Mouse (Mus musculus) retina, embryonic 14.5 days (tissue): ENCODE results near the gene Nlk.

Source experiments
- DNase-seq: peaks from one replicate; pipeline ENCODE4 v3.0.0-alpha.2; 2015; ENCODE audit warnings: low spot score

Nlk gene

GRCm38 (mm10) chr11:78696777-78697752 lies at the start of gene Nlk:
Nlk (minus strand) TSS chr11:78697373.
- DNase-seq: peak; percentile 100

- no peak for DNase-seq
These were observed 49.1 kb upstream of the Nlk start for GRCm38 (mm10) chr11:78746264-78746663.

DNA sequence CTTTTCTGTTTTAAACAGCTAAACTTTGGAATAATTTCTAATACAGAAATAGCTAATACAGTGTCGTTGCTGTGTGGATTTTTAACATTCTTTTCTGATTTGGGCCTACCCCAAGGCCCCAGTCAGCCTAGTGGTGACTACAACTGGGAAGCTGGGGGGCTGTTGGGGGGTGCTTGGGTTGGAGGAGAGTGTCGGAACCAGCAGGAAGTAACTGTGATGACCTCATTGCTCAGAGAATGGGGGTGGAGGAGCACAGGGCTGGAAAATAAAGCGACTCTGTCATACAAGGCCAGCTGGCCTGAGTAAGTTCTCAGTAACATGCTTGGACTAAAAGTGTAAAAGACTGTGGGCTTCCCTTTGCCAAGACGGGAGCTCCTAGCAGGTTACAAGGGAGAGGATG lies 48.3 kb upstream of the Nlk start:
- DNase-seq: no peak

DNA sequence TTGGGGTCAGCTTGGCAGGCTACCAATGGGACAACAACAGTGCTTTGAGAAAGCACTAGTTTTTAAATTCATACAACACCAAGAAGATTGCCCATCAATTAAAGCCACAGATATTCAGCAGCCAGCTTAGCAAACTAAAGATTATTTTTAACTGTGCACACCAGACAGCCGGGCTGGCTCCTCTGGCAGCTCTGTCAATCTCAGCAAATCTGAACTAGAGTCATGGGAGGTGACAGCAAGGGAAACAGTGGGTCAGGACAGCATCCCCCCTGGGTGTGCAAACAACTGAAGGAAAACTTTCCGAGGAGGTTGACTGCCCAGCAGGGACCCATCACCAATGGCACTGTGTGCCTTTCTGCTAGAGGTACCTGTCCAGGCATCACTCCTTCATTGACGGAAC lies 45.3 kb upstream of the Nlk start:
- no peak for DNase-seq

- no peak for DNase-seq
These were observed 44.8 kb upstream of the Nlk start for GRCm38 (mm10) chr11:78741958-78742357.

DNA sequence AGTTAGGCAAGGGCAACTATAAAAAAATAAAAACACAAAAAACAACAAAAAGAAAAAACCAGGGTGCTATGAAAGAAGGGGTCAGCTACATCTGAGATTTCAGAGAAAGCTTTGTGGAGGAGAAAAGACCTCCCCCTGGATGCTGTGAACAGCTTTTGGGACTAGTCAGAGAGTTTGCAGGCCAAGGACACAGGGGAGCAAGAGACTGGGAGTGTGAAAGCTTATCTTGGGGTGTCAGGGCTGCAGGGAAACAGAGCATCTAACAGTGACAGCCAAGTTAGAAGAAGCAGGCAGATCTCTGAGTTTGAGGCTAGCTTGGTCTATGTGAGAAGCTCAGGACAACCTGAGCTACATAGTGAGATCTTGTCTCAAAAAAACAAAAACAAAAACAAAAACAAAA lies 42.2 kb upstream of the Nlk start:
- DNase-seq: no peak

DNA sequence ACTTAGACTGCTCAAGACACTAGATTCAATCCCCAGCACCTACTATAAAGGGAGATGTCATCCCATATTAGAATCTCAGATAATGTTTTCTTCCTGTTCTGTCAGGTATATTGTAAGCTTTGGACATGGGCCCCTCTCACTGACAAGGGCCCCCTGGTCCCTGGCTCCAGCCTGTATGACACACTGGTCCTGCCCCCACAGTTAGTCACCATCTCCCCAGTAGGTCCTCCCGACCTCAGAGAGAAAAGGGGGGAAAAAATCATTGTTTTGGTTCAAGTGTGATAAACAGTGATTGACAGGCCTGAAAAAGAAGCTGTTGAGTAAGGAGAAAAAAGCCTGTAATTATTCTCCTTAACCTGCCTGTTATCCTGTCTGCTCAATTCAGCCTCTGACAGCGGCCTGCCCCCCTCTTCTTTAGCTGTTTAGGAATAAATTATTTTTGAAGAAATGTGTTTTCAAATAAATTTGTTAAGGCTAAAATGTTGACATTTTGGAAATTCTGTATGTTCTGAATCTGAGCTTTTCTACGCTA lies 39.8 kb upstream of the Nlk start:
- no peak for DNase-seq

- no peak for DNase-seq
These were observed 38.0 kb upstream of the Nlk start for GRCm38 (mm10) chr11:78735168-78735567.

DNA sequence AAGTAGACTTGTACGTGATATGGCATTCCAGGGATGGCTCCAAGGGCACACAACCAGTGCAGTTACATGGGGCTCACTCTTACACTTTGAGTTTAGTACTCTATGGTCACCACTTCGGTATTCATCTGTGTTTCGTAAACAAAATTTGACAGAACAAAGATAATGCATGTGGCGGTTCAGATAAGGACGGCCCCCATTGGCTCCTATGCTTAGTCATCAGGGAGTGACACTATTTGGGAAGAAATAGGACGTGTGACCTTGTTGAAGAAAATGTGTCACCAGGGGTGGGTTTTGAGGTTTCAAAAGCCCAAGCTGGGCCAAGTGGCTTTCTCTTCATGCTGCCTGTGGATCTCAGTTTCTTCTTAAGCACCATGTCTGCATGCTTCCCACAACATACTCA lies 35.4 kb upstream of the Nlk start:
- DNase-seq: no peak

DNA sequence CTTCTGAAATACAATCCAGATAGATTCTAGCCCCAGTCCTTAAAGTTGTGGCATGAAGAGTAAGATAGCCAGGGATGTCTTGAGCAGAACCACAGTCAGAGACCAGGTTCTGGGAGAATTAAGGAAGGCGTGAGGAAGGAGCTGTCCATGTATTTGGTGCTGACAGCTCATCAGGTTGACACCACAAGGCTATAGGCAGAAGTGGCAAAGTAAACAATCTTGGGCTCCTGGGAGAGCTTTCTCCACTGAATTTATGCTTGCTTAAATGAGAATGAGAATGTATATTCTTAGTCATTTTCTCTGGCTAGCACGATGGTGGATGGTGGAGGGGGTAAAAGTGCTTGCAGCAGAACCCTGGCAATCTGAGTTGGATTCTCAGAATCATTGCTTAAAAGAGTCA lies 33.7 kb upstream of the Nlk start:
- peak; percentile 15 for DNase-seq

GRCm38 (mm10) chr11:78728041-78728440 lies 30.9 kb upstream of the Nlk start:
- DNase-seq: no peak

- no peak for DNase-seq
These were observed 29.2 kb upstream of the Nlk start for GRCm38 (mm10) chr11:78726366-78726765.

DNA sequence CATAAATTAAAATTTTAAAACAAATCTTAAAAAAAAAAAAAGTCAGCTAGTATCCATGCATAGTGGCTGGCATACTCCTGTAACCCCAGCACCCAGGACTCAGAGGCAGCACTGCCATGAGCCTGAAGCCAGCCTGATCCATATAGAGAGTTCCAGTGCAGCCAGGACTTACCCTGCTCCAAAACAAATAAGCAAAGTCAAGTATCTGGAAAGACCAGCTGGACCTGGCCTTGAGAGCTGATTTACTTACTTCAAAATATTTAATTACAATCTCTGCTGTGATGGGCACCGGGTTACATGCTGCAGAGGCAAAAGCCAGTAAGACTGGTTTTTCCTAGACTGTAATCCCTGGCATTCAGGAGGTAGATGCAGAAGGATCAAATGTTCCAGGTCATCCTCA lies 27.6 kb upstream of the Nlk start:
- no peak for DNase-seq

DNA sequence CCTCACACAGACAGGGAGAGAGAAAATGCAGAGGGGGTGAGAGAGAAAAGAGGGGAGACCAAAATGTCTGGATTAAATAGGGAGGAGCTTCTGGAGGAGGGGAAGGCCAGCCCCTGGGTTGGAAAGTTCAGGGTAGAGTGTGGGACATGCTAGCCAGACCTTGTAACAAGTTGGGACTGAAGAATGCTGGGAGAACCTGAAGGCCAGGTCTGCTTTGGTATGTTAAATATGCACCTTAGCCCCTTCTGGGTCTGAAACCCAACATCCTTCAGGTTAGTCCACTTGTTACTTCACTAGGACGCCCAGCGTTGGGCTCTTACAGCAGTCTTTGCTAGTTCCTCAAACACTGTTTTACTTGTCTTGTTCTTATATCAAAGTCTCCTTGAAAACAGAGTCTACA lies 24.2 kb upstream of the Nlk start:
- no peak for DNase-seq

DNA sequence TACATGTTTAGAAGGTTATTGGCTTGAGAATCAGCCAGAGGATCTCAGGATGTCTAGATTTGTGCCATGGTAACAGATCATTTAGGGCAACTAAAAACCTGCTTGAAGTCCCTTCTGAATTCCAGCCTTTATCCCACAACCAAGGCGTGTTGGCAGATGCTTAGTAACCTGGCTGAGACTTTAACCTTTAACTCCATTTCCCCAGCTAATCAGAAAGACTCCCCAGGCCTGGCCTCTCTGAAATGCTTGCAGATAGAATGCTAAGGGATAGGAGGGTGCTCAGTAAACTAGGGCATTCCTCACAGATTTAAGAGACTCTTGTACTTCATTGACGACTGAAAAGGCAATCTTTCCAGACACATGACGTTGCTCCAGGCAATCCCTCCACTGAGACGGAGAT lies 20.5 kb upstream of the Nlk start:
- DNase-seq: no peak

- DNase-seq: no peak
These were observed 11.5 kb upstream of the Nlk start for GRCm38 (mm10) chr11:78708642-78709041.

DNA sequence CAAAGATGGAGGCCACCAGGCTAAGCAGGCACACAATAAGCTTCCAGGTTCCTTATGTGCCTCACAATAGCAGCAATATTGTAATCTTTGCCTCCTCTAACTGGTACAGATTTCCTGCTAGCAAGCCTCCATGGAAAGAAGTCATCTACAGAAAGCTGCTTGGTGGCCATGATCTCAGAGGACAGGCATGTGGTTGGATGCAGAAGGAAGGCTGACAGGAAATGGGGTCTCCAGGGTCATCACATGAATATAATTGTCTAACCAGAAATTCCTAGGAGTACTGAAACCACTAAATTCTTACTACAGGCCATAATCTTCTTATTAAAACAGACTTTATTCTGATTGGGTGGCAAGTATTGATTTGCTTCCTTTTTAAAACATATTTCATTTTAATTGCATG lies 8.9 kb upstream of the Nlk start:
- no peak for DNase-seq

DNA sequence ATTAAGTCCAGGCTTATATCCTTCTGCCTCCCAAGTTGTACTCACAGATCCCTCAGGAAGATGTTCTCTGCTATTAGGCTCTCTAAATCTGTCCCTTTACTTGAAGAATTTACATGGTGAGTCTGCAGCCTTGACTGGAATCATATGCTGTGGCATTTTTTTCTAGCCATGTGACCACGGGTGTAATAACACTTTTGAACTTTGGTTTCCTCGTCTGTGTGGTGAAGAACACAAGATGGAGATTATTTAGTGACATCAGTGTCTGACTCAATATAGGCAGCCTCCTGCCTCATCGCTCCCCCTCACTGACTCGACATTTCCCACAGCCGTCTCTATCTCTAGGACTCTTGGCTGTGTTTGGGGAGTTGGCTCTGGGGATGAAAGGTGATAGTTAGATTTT lies 5.9 kb upstream of the Nlk start:
- DNase-seq: no peak

- DNase-seq: no peak
These were observed 5.1 kb upstream of the Nlk start for GRCm38 (mm10) chr11:78702319-78702718.

- peak; percentile 97 for DNase-seq
These were observed 589 bp upstream of the Nlk start for GRCm38 (mm10) chr11:78697753-78698171.

- DNase-seq: peak; percentile 37
These were observed 2.9 kb downstream of the Nlk start for GRCm38 (mm10) chr11:78694249-78694648.

- no peak for DNase-seq
These were observed 3.9 kb downstream of the Nlk start for GRCm38 (mm10) chr11:78693307-78693706.

GRCm38 (mm10) chr11:78691201-78691600 lies 6.0 kb downstream of the Nlk start:
- DNase-seq: no peak

DNA sequence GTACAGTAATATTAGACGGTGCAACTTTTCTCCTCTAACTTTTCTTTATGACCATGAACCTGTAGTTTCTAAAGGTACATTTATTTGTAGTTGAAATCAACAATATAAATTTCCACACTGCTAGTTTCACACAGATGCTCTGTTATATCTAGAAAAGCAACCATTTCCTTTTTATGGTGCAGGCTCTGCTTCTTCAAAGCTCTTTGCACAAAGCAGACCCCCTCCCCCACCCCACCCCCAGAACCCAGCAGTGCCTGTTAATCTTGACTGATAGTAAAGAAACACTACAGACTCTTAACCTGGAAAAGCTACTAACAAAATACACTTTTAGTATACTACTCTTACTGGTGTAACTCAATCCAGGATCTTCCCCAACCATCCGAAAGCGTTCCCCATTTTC lies 6.6 kb downstream of the Nlk start:
- DNase-seq: no peak
